Mouse (Mus musculus) testis, adult 10 weeks (tissue): ENCODE results near the gene Rftn2. TPM values are rescaled to one million over a fixed set of nuclear protein-coding genes. Genes with fewer than 3 reads are reported as not detected.

Source experiments
- polyA plus RNA-seq: library from polyadenylated mRNA; stranded (reverse); fragments of 350-450 nt; fragmentation: Illumina TruSeq; extraction: RNeasy Lipid Tissue Mini Kit (QIAGEN cat#74804); gene quantifications from one replicate; pipeline ENCODE4 v1.2.3, GENCODE M21; 2014; ENCODE audit warnings: low read depth, low replicate concordance

The Rftn2 gene
- 9.1 TPM for polyA plus RNA-seq

DNA sequence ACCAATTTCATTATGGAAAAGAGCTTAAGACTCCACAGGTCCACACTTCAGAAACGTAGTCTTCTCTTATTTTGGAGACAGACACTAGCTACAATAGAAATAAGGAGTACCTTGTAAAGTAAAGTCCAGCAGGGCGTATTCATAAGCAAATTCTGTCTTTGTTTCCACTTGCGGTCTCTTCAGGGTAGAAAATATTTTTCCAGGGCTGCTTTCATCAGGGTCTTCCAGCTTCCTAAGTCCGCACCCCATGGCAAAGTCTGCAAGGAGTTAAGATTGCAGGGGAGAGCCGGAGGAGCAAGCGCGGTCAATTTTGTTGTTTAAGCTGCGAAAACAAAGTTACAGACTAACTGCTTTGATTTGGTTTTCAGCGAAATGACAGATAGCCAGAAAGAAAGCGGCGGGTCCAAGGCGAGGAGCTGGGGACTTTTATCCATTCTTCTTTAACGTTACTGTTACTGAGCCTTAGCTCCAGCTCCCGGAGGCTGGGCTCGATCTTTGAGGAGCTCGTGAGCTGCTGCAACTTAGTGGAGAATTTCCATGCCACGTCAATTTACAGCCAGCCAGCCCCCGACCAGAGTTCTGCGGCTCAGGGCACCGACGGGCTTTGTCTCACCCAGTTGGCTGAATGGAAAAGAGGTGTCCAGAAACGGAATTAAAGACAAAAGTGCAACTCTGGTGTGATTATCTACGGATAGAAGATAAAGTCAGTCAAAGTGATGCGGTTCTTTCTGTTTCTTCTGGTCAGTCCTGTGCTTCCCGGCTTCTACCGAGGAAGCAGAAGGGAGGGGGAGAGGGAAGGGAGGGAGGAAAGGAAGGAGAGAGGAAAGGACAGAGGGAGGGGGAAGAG, at the start of gene Rftn2:
Gene Rftn2, minus strand, starts transcription at position 772 of the 847 bp plus-strand sequence.

GRCm38 (mm10) chr1:55236890-55237642, 10.5 kb upstream of the Rftn2 start, which contains the start of gene Mars2:
Mars2 (plus strand) TSS chr1:55237177.

DNA sequence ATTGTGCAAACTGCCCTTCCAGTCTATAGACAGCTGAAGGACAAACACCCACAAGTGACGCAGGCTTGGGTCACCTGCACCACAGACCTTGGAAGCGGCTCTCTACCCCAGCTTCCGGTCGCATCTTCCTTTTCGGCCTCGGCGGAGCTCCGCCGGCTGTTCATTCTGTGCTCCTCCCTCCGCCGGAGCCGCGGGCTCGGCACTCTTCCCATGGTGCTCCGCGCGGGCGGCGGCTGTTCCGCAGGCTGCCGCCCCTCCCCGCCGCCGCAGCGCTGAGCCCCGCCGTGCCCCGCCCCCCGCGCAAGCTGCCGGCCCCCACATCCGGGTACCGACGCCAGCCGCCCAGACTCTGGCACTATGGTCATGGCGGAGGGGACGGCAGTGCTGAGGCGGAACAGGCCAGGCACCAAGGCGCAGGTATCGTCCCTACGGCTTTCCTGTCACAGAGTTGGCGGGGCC, 95.6 kb downstream of the Rftn2 start, which contains the start of gene Mob4:
Gene Mob4, plus strand, starts transcription at position 289 of the 459 bp plus-strand sequence.

Other genes with a start within 250 kb of the Rftn2 start
- gene Sf3b1, start 199.3 kb downstream of the Rftn2 start, polyA plus RNA-seq = 186 TPM
- gene Coq10b, start 174.0 kb downstream of the Rftn2 start, polyA plus RNA-seq = 117 TPM
- gene Hspe1, start 138.7 kb downstream of the Rftn2 start, polyA plus RNA-seq = 68.7 TPM
- 96.7 TPM for gene Hspd1, start 138.5 kb downstream of the Rftn2 start, polyA plus RNA-seq
- 38.5 TPM for gene Mob4, start 95.6 kb downstream of the Rftn2 start, polyA plus RNA-seq
- 2.4 TPM for gene Mars2, start 10.4 kb upstream of the Rftn2 start, polyA plus RNA-seq
- gene Boll, start 136.7 kb upstream of the Rftn2 start, polyA plus RNA-seq = 504 TPM
- gene Plcl1, start 179.1 kb upstream of the Rftn2 start, polyA plus RNA-seq = 0.94 TPM